Mouse (Mus musculus): ENCODE results near the gene Cuedc1.

GRCm38 (mm10) chr11:88184632-88185180 lies 86.8 kb downstream of the Cuedc1 start:
- TF ChIP-seq POLR2A (IDR thresholded peaks at IDR 0.05; ENCODE audit: borderline replicate concordance, insufficient read depth, low read length), result no peak
- TF ChIP-seq CTCF (IDR thresholded peaks at IDR 0.05; ENCODE audit: borderline replicate concordance, insufficient read depth, low read depth, low read length), result no peak
